Mouse (Mus musculus) Patski (cell line): Measurements from ENCODE around the gene Olfr960. TPM values are rescaled to one million over a fixed set of nuclear protein-coding genes. Genes with fewer than 3 reads are reported as not detected.

ENCODE experiments used
- ATAC-seq: fragments of 100-300 bp; one replicate; pipeline ENCODE4 v1.8.0; 2021
- CTCF ChIA-PET: fragments of 350-600 bp; sonication (Branson Sonifier 250); formaldehyde crosslinking; loops from one replicate; lab custom pipeline; 2022; ENCODE audit warnings: inconsistent platforms; lab: Charles Lee
- POLR2A ChIA-PET: fragments of 350-600 bp; sonication (Branson Sonifier 250); formaldehyde crosslinking; loops from one replicate; lab custom pipeline; 2022; ENCODE audit warnings: antibody characterized with exemption, inconsistent platforms; lab: Charles Lee
- DNase-seq: peaks from one replicate; pipeline ENCODE4 v3.0.0-alpha.2; 2011; ENCODE audit warnings: low read depth, low spot score
- H3K27me3 ChIP-seq: fragments of 371-371 bp; one replicate; pipeline ENCODE4 v1.5.1; 2021
- CTCF ChIP-seq: fragments of 100-300 bp; IDR thresholded peaks from one replicate; pipeline ENCODE4 v1.5.1; 2021
- in situ Hi-C: fragments of 300-500 bp; cut with MboI; formaldehyde crosslinking; loops from 3 replicates; pipeline ENCODE4 v1.11.1; 2018; ENCODE audit warnings: low pct_unique_long_range_greater_than_20kb, mixed read lengths
- polyA plus RNA-seq: library from polyadenylated mRNA; unstranded; gene quantifications from one replicate; pipeline ENCODE4 v1.2.3, GENCODE M21; 2021

The Olfr960 gene
- polyA plus RNA-seq: not detected

GRCm38 (mm10) chr9:39621073-39621472 is at the start of gene Olfr960:
Olfr960 (plus strand) TSS chr9:39621373.
- no peaks in the 10 kb centered on the region for H3K27me3 ChIP-seq
- DNase-seq (no peak), ATAC-seq (no peak)
- POLR2A ChIA-PET: no interaction called here
- in situ Hi-C loops: no loop called here
- TF ChIP-seq CTCF: no peak
- CTCF ChIA-PET: no interaction called here

DNA sequence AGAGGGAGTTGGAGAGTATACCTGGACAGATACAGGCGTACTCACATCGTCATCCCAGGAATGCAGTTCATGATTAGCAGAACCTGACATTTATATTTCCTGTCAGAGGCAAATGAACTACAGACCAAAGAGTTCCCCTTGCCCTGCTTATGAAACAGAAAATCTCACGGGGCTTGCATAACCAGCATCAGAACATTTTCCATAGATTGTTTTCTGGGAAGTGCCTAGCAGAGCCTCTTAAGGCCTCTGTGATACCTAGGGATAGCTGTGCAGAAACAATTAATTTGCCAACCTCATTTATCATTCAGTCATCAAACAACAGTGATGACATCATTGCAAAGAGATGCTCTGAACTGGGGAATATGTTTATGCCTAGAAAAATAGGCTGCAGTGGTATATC is 45.7 kb upstream of the Olfr960 start, which contains the start of gene Olfr959:
Gene Olfr959, minus strand, starts transcription at position 101 of the 400 bp plus-strand sequence.
- no peak for DNase-seq
- in situ Hi-C loops: no loop called here
- no peak for TF ChIP-seq CTCF
- ChIA-PET POLR2A (no interaction called here), CTCF (no interaction called here)
- ATAC-seq: no peak
- H3K27me3 ChIP-seq: peaks cover 5% of the 10 kb centered on the region

DNA sequence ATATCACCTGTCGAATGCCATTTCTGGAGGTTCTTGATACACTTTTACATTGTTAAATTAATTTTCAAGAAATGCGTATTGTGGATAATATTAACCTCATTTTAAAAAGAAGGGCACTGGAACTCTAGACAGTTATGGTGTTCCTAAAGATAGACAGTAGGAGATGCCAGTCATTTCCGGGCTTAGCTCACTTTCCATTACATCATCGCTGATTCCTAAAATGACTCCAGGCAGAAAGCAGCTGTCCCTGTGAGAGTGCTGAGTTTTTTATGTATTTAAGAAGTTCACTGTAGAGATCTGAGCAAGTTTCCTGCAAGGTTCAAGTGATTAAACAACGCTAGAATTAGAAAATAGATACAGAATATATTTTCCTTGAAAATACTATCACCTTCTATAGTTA is 44.1 kb upstream of the Olfr960 start:
- no peak for DNase-seq
- in situ Hi-C loops: no loop called here
- no peak for ATAC-seq
- ChIA-PET POLR2A (interaction anchor here (0.6 kb wide), 1 partner anchor 20 kb away, joined by 4 read pairs; no protein-coding TSS in a partner anchor), CTCF (no interaction called here)
- H3K27me3 ChIP-seq: peaks cover 5% of the 10 kb centered on the region
- no peak for TF ChIP-seq CTCF

DNA sequence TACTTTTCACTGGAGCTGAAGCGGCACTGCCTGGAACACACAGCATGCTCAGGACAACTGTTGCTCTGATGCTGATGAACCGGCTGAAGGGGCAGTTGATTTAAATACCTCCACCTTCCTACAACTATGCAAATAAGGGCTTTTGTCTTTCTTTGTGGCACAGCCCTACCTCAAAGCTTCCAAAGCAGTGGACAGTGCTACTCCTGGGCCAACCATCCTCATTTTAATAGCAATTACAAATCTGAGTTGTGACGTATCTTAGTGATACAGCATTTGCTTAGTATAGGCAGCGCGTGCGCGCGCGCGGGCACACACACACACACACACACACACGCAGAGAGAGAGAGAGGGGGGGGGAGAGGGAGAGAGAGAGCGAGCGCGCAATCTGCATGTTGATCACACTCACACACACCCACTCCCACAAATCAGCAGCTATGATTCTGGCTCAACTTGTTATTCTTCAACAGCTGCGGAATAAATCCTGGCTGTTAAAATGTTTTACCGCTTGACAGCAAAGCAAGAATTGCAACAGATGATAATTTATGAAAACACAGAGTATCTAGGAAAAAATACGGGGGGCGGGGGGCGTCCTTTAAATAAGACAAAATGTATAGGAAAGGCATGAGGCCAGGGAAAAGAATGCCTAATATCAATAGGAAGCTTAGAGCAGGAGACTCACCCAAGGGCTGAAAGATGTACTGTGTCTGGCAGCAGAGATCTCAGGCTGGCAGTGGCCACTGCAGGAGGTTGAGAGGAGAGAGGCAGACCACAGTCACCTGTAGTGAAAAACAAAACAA is 18.4 kb upstream of the Olfr960 start:
- POLR2A ChIA-PET: interaction anchor here (0.6 kb wide), 1 partner anchor 15 kb away, joined by 8 read pairs; no protein-coding TSS in a partner anchor
- no peak for ATAC-seq
- in situ Hi-C loops: no loop called here
- CTCF ChIA-PET: no interaction called here
- no peak for DNase-seq
- peaks cover 12% of the 10 kb centered on the region for H3K27me3 ChIP-seq
- no peak for TF ChIP-seq CTCF

DNA sequence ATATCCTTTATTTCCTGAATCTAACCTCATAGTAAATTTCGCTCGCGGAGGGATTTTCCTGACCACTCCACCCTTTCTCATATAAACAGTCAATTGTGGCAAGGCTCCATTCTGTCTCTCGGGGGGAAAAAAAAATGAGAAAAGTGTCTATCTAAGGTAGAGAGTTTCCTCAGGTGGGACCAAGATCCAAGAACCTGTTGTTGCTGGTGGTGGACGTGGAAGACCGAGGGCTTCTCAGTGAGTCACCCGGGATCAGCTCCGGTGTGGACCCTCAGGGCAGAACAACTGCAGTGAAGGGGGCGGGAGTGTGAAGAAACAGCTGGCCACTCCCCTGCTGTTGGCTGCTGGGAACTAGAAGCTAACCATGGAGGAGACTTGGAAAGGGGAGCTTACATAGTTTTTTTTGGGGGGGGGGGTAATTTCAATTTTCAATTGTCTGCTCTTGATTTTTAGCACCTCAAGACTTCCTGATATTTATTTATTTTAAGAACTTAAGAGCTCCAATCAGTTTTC is 17.8 kb upstream of the Olfr960 start:
- CTCF ChIA-PET: no interaction called here
- in situ Hi-C loops: no loop called here
- peaks cover 12% of the 10 kb centered on the region for H3K27me3 ChIP-seq
- POLR2A ChIA-PET: interaction anchor here (0.6 kb wide), 1 partner anchor 679 kb away, joined by 4 read pairs; no protein-coding TSS in a partner anchor
- DNase-seq (no peak), ATAC-seq (no peak)
- TF ChIP-seq CTCF: no peak

GRCm38 (mm10) chr9:39603999-39604453 is 17.1 kb upstream of the Olfr960 start, which contains the start of gene AW551984:
AW551984 (minus strand) TSS chr9:39604403.
- POLR2A ChIA-PET: interaction anchor here (0.6 kb wide), 1 partner anchor 678 kb away, joined by 4 read pairs; no protein-coding TSS in a partner anchor
- TF ChIP-seq CTCF: no peak
- DNase-seq: no peak
- no peak for ATAC-seq
- peaks cover 12% of the 10 kb centered on the region for H3K27me3 ChIP-seq
- CTCF ChIA-PET: no interaction called here
- in situ Hi-C loops: no loop called here

- CTCF ChIA-PET: no interaction called here
- in situ Hi-C loops: no loop called here
- DNase-seq (no peak), ATAC-seq (no peak)
- no peak for TF ChIP-seq CTCF
- H3K27me3 ChIP-seq: peaks cover 9% of the 10 kb centered on the region
- POLR2A ChIA-PET: no interaction called here
Measured at GRCm38 (mm10) chr9:39608497-39608896, 12.7 kb upstream of the Olfr960 start.

DNA sequence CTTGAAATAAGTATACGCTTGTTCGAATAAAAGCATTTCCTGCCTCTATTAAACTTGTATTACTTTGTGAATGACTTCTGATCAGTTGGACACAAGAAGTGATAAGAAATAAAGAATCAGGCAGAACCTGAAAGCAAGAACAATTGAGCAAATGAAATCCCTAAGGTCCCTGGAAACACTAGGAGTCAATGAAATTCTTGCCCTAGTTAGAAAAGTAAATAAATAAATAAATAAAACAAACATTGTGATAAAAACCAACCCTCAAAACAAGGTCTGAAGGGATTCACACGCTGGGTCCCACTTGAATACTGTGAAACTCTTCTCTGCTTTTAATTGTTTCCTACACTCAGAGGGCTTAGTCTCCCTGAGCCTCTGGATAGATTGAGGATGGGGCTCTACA is 10.8 kb upstream of the Olfr960 start, which contains the start of gene Olfr148:
Gene Olfr148, plus strand, starts transcription at position 301 of the 400 bp plus-strand sequence.
- no peak for ATAC-seq
- no peak for DNase-seq
- peaks cover 3% of the 10 kb centered on the region for H3K27me3 ChIP-seq
- POLR2A ChIA-PET: no interaction called here
- TF ChIP-seq CTCF: no peak
- CTCF ChIA-PET: no interaction called here
- in situ Hi-C loops: no loop called here

DNA sequence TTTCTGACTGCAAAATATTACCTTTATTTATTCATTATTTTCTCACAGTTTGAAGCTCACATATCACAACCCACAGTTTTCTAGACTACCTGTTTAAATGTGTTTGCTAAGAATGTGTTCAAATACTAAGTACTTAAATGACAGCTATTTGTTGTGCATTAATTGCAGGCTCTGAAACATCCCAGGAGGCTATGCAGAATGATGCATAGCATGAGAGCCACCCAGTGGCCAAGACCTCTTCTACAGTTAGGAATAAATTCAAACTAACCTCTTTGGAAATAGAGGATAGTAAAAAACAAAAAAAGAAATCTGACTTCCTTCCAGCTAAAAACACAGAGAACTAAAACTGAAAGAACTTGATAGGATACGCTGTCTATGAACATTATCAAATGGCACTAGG is 9.2 kb upstream of the Olfr960 start:
- no peak for DNase-seq
- POLR2A ChIA-PET: no interaction called here
- CTCF ChIA-PET: no interaction called here

GRCm38 (mm10) chr9:39623783-39624182 is 2.6 kb downstream of the Olfr960 start:
- ATAC-seq: no peak
- no peak for TF ChIP-seq CTCF
- POLR2A ChIA-PET: no interaction called here
- no peaks in the 10 kb centered on the region for H3K27me3 ChIP-seq
- in situ Hi-C loops: no loop called here
- CTCF ChIA-PET: no interaction called here
- DNase-seq: no peak

More for the DNA sequence above, 9.2 kb upstream of the Olfr960 start:
- peak; percentile 27 for TF ChIP-seq CTCF
- in situ Hi-C loops: no loop called here
- H3K27me3 ChIP-seq: no peaks in the 10 kb centered on the region
- ATAC-seq: no peak

GRCm38 (mm10) chr9:39624711-39625110 is 3.5 kb downstream of the Olfr960 start:
- no peak for TF ChIP-seq CTCF
- H3K27me3 ChIP-seq: no peaks in the 10 kb centered on the region
- ATAC-seq (no peak), DNase-seq (no peak)
- ChIA-PET POLR2A (no interaction called here), CTCF (no interaction called here)
- in situ Hi-C loops: no loop called here
